Mouse (Mus musculus): ENCODE data around the gene 9130023H24Rik.
A peak's percentile ranks its signal among the peaks of the same experiment; 100 is the strongest.

The 9130023H24Rik gene

GRCm38 (mm10) chr7:128246496-128247391, 8.9 kb upstream of the 9130023H24Rik start, which contains the start of gene Tgfb1i1:
Gene Tgfb1i1 (plus strand): TSS chr7:128246812.
- peak in 1 of 2 experiments; percentile 58 for DNase-seq

GRCm38 (mm10) chr7:128245547-128245946, 7.7 kb upstream of the 9130023H24Rik start:
- DNase-seq: peak in 1 of 2 experiments; percentile 21

- no peak for DNase-seq
Measured at GRCm38 (mm10) chr7:128244410-128245025, 6.7 kb upstream of the 9130023H24Rik start.

DNA sequence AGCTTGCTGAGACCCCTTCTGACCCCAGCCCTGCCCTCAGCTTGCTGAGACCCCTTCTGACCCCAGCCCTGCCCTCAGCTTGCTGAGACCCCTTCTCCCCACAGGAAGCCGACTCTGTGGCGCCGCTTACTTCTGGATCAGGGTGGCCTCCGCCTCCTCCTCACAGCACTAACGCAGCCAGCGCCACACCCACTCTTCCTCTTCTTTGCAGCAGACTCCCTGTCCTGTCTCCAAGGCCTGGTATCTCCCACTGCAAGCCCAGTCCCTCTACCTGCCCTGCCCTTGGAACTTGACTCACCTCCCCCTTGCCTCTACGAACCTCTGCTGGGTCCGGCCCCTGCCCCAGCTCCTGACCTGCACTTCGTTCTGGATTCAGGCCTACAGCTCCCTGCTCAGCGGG, 6.1 kb upstream of the 9130023H24Rik start:
- DNase-seq: peak in 1 of 2 experiments; percentile 10

DNA sequence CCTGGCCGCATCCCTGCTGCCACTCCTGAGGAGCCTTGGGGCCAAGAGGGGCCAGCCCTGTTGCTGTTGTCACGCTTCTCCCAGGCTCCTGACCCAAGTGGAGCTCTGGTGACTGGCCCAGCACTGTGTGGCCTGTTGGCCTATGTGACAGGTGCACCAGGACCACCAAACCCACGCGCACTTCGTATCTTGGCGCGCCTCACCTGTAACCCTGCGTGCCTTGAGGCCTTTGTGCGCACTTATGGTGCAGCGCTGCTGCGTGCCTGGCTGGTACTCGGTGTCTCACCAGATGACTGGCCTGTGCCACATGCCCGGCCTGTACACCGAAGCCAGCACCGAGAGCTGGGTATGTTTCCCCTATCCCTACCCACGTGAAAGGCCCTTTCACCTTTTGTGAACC, 4.5 kb upstream of the 9130023H24Rik start:
- DNase-seq: no peak

DNA sequence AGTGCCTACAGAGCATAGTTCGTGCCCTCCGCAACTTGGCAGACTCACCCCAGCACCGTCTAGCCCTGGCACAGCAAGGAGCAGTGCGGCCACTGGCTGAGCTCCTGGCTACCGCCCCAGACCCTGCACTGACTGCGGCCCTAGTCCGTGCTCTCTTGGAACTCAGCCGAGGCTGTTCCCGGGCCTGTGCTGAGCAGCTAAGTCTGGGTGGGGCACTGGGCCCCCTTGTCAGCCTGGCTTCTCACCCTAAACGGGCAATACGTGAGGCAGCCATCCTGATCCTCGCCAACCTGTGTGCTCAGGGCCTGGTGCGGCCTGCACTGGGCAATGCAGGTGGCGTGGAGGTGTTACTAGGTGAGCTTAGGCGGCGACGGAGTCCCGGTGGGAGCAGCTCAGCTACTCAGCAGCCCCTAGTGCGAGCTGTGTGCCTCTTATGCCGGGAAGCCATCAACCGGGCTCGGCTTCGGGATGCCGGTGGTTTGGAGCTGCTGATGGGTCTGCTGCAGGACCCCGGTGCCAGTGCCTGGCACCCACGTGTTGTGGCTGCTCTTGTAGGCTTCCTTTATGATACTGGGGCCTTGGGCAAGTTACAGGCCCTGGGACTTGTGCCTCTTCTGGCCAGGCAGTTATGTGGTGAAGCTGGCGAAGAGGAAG, 2.4 kb upstream of the 9130023H24Rik start:
- DNase-seq: peak; percentile 33 to 39

GRCm38 (mm10) chr7:128238991-128239390, 1.2 kb upstream of the 9130023H24Rik start:
- DNase-seq: peak; percentile 30 to 33

DNA sequence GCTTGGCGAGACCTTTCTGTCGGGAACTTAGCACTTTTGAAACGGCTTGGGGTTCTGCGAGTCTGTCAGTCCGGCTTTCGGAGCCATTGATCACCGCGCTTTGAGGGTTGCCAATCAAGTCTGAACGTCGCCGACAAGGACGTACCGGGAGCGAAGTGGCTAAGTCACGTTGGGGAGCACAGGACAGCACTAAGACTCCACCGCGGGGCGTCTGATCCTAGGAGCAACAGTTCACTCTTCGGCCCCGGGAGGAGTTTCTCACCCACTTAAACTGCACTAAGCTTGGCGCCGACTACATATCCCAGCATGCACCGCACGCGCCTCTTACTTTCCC, 271 bp downstream of the 9130023H24Rik start:
- no peak for DNase-seq

DNA sequence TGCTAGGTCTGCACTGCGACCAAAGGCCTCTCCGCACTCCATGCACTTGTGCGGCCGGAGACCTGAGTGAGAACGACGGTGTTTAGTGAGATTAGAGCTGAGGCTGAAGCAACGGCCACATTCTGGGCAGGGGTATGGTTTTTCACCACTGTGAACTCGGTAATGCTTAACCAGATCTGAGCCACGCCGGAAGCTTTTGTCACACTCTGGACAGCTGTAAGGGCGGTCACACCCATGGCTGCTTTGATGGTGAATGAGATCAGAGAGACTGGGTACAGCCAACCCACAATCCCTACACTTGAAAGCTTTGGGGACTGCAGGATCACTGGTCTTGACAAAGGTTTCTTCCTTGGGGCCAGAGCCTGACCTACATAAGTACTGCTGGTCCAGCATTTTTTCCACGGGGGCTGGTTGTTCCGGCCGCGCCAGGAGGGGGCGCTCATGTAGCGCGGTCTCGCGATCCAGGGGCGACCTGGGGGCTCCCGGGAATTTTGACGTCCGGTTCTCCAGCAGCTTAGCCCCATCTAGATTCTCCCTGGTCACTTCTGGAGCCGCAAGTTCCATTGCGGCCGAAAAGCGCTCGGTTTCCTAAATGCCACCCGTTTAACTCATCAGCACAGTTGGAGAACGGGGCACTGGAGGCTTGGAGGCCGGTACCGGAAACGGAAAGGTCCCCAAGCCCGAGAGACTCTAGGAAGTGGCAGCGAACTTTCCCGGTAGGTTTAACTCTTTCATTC, 807 bp downstream of the 9130023H24Rik start, which contains the start of gene Armc5:
TSS of gene Armc5 (plus strand) at position 487 of the 737 bp plus-strand sequence.
- peak; percentile 82 to 91 for DNase-seq

- no peak for DNase-seq
Measured at GRCm38 (mm10) chr7:128236426-128236825, 1.4 kb downstream of the 9130023H24Rik start.

DNA sequence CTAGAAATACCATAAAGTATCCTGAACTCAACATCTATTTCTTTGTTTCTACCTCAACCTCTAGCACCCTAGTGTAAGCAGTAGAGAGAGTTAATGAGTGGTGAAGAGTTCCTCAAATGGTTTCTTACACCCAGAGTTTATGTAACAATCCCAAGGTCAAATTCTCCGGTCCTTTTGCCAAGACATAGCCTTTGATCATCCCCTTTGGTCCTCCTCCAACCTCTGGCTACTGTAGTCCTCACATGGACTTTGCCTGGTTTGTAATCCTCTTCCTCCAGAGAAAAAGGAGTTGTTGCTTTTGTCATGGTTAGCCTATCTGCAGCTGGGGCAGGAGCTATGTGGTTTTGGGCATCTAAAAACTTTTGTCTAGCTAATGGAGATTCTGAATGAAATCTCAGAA, 2.4 kb downstream of the 9130023H24Rik start:
- DNase-seq: no peak

DNA sequence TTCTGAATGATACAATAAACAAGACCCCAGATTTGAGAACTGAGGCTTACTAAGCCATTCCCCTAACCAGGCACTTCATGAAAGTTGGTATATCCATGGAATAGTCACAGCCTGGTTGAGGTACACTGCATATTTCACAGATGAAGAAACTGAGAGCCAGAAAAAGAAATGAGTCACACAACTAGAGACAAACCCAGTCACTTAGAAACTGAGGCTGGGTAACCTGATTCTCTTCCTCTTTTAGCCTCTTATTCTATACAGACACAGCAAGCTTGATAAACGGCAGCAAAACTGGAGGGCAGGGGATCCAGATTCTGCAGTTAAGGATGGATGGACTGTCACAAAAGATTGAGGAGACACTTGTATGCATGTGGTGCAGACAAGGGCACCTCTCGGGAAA, 3.0 kb downstream of the 9130023H24Rik start:
- DNase-seq: no peak

- no peak for DNase-seq
Measured at GRCm38 (mm10) chr7:128231741-128232140, 6.1 kb downstream of the 9130023H24Rik start.

DNA sequence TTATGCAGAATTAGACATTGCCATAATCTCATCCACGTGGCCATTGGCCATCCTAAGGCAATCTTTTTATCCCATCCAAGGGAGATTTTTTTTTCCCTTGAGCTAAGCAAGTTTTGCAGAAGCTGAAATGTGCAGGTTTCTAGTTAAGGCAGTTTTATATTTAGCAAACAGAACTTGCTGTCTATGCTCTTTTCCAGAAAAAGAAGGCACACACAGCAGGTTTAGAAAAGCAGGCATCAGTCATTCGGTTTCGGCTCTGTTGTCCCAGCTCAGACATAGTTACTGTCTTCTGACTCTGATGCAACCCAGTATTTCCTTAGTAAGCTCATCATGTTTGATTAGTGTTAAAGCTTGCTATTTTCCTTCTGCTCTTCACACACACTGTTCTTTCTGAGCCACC, 16.9 kb downstream of the 9130023H24Rik start:
- DNase-seq: no peak

GRCm38 (mm10) chr7:128219952-128220351, 17.9 kb downstream of the 9130023H24Rik start:
- no peak for DNase-seq

- DNase-seq: no peak
Measured at GRCm38 (mm10) chr7:128209826-128210225, 28.0 kb downstream of the 9130023H24Rik start.

DNA sequence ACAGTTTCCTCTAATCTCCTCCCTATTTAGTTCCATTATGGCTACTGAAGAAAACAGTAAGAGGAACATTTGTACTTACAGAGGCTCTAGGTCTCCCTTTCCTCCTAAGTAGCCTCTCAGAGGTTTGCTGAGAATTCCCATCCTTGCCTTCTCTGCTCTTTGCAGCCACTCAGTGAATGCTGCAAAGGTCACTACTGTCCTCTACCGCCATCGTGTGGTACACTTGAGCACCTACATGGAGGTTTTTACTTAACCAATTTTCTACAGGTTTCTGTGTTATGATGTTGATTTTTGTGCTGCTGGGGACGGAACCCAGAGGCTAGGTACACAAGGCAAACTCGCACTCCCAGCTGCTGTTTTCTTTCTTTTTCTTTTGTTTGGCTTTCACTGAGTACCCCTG, 29.6 kb downstream of the 9130023H24Rik start:
- DNase-seq: peak; percentile 59 to 76

DNA sequence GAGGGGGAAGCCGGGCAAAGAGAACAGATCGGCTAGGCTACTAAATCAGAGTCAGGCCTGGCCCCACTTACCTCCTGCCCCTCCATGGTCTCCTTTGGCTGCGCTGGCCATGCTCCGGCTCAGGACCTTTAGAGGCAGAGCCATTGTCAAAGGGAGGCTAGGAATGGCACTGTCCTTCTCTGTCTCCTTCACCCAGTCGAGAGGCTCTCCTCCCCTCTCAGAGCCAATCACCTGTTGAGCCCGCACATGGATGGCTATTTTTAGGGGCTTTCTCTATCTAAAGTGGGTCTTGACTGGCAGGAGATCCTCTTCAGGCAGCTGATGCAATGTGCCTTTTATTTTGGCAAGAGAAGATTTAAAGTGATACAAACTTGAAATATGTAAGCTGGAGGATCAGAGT, 31.7 kb downstream of the 9130023H24Rik start, which contains the start of gene Cox6a2:
TSS of gene Cox6a2 (minus strand) at position 236 of the 400 bp plus-strand sequence.
- no peak for DNase-seq

GRCm38 (mm10) chr7:128205695-128206094, 32.1 kb downstream of the 9130023H24Rik start:
- DNase-seq: no peak

GRCm38 (mm10) chr7:128204179-128204578, 33.7 kb downstream of the 9130023H24Rik start:
- DNase-seq: no peak

- no peak for DNase-seq
Measured at GRCm38 (mm10) chr7:128203071-128203470, 34.8 kb downstream of the 9130023H24Rik start.

DNA sequence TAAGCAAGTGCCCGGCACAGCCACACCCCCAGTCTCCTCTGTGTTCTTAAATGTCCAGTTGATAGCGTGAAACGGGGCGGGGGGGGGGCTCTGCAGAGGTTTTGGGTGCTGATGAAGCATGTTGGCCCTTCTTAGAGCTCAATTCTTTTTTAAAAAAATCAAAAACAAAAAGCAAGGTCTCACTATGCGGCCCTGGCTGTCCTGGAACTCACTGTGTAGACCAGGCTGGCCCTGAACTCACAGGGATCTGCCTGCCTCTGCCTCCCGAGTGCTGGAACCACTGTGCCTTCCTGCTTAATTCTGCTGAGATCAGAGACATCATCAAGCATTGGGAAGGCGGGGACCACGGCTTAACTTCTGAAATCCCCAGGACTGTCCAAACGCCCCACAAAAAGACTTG, 36.2 kb downstream of the 9130023H24Rik start:
- no peak for DNase-seq
